Mouse (Mus musculus): Measurements from ENCODE around the gene Atp5g3.

DNA sequence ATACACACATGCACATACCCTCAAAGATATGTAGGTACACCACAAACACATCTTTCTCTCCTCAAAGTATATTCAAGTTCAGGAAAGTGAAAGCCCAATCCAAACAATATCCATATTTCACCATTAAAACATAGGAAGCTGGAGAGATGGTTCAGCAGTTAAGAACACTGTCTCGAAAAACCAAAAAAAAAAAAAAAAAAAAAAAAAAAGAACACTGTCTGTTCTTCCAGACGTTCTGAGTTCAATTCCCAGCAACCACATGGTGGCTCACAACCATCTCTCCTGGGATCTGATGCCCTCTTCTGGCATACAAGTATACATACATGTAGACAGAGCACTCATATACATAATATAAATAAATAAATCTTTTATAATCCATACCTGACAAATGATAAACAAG lies 25.1 kb downstream of the Atp5g3 start:
- TF ChIP-seq CTCF (IDR thresholded peaks at IDR 0.05; ENCODE audit: control insufficient read depth, insufficient read depth, insufficient read length): no peak
- TF ChIP-seq CEBPB (IDR thresholded peaks at IDR 0.05; ENCODE audit: low read depth): no peak
- no peak for TF ChIP-seq MYOG (IDR thresholded peaks at IDR 0.05; ENCODE audit: control insufficient read depth, extremely low read depth, insufficient read length)
- no peak for TF ChIP-seq FOSL1 (IDR thresholded peaks at IDR 0.05; ENCODE audit: insufficient read depth, low read length, poor library complexity, severe bottlenecking)
